Mouse (Mus musculus) stomach, embryonic 14.5 days (tissue): ENCODE data around the gene Focad. TPM values are rescaled to one million over a fixed set of nuclear protein-coding genes. Genes with fewer than 3 reads are reported as not detected.

ENCODE experiments used
- ATAC-seq: fragments of 200-750 bp; cut with Nextera tagmentation; 2 replicates; pipeline ENCODE4 v1.8.0; 2017; ENCODE audit warnings: low read depth, moderate TSS enrichment; ENCODE audit not compliant: insufficient number of reproducible peaks, insufficient read depth, low FRiP score
- H3K27ac ChIP-seq: fragments of 300-500 bp; sonication (generic); 2 replicates; pipeline ENCODE4 v1.5.1; 2014; ENCODE audit warnings: mild to moderate bottlenecking, low read length, moderate library complexity, mixed read lengths
- H3K27me3 ChIP-seq: fragments of 300-500 bp; sonication (generic); 2 replicates; pipeline ENCODE4 v1.6.1; 2014; ENCODE audit warnings: low read length, control low read depth, mixed read lengths; ENCODE audit not compliant: control insufficient read depth, insufficient read depth
- H3K36me3 ChIP-seq: fragments of 300-500 bp; sonication (generic); 2 replicates; pipeline ENCODE4 v1.6.1; 2014; ENCODE audit warnings: mild to moderate bottlenecking, control low read depth, low read length, moderate library complexity, mixed read lengths; ENCODE audit not compliant: control insufficient read depth, insufficient read depth
- H3K4me1 ChIP-seq: fragments of 300-500 bp; sonication (generic); 2 replicates; pipeline ENCODE4 v1.6.1; 2014; ENCODE audit warnings: low read length, control low read depth, mixed read lengths; ENCODE audit not compliant: control insufficient read depth, insufficient read depth
- H3K4me2 ChIP-seq: fragments of 300-500 bp; sonication (generic); replicated peaks from 2 replicates; pipeline ENCODE4 v1.6.1; 2014; ENCODE audit warnings: low read depth, low read length, control low read depth
- H3K4me3 ChIP-seq: fragments of 300-500 bp; sonication (generic); 2 replicates; pipeline ENCODE4 v1.5.1; 2014; ENCODE audit warnings: low read depth, low read length, control low read depth
- H3K9ac ChIP-seq: fragments of 300-500 bp; sonication (generic); replicated peaks from 2 replicates; pipeline ENCODE4 v1.6.1; 2014; ENCODE audit warnings: low read depth, mild to moderate bottlenecking, control low read depth, low read length, moderate library complexity, mixed read lengths
- H3K9me3 ChIP-seq: fragments of 300-500 bp; sonication (generic); 2 replicates; pipeline ENCODE4 v1.6.1; 2016; ENCODE audit warnings: low read depth, low read length, control low read depth; ENCODE audit not compliant: control insufficient read depth
- WGBS: fragments of 180-500 bp; shearing (Covaris S2); extraction: QIAGEN DNeasy Blood & Tissue Kit; methylation state at CpG from one replicate; pipeline ENCODE4 v1.1.7; 2014; 5-methylcytosine and 5-hydroxymethylcytosine counted together
- microRNA counts: library from miRNA; unstranded; fragments of <30 nt; microRNA quantifications from one replicate; lab custom pipeline; 2016
- microRNA-seq: library from miRNA; unstranded; fragments of <30 nt; microRNA quantifications from one replicate; pipeline ENCODE4, GENCODE M21; 2016
- polyA plus RNA-seq: library from polyadenylated mRNA; unstranded; fragments of >200 nt; fragmentation: Nextera tagmentation; extraction: Ambion mirVana; gene quantifications from 2 replicates; pipeline ENCODE4 v1.2.1, GENCODE M21; 2014

Focad gene
- polyA plus RNA-seq, 1 experiment from 2014 or later = 16.3 TPM

DNA sequence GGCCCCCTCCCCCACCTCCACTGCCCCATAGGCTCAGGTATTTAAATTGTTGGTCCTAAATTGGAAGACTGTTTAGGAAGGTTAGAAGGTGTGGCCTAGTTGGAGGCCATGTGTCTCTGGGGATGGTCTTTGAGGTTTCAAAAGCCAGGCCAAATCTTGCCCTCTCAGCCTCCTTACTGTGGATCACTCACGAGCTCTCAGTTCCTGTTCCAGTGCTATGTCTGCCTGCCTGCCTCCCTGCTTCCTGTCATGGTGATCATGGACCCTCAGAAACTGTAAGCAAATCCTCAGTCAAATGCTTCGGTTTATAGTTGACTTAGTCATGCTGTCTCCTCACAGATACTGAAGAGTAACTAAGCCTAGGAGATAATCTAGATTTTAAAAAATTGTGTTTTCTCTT lies 364.2 kb downstream of the Focad start:
- Histone ChIP-seq H3K4me3 (no peak overlapping the region), H3K4me2 (no peak overlapping the region), H3K9ac (no peak overlapping the region), H3K9me3 (no peaks in the 10 kb centered on the region), H3K4me1 (no peaks in the 10 kb centered on the region), H3K27ac (no peak overlapping the region), H3K36me3 (no peaks in the 10 kb centered on the region), H3K27me3 (no peaks in the 10 kb centered on the region)
- 65% methylated on average over 2 of the region's 2 CpGs for WGBS
- no peak for ATAC-seq

MicroRNAs encoded within 50 kb of the gene (microRNA counts, 519-probe panel; counts per million panel counts)
- microRNA mmu-miR-491 (lab: Ali Mortazavi, UCI) = not detected

Small RNA genes lying within 50 kb of the gene (microRNA-seq; reads per million reads assigned to microRNA genes)
- gene Mir491 = 1.0 reads per million

Other genes starting within 250 kb of the Focad start
- 43.1 and 44.8 TPM in 2 replicates for gene Mllt3, start 61.3 kb upstream of the Focad start, polyA plus RNA-seq